Mouse (Mus musculus) heart, adult 11 months (tissue): ENCODE measurements around the gene Dnaaf1.

ENCODE experiments used
- DNase-seq: peaks from one replicate; pipeline ENCODE4 v3.0.0; 2022

Gene Dnaaf1

DNA sequence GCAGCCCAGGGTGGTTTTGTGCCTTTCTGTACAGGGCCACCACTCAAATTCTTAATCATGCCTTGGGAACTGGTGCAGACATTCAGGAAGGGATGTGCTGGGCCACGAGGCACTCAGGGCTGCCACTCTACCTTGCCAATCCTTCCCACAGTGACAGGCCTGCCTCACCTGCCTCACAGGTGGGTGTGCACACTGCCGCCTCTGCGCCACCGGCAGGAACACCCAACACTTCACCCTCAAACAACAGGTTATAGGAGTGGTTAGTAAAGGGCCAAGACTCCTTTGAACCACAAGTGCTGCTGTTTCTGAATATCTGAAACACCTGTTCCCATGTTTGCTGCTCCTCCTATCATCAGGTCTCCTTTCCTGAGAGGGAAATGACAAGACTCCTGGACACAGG is 2.6 kb upstream of the Dnaaf1 start:
- DNase-seq = no peak

DNA sequence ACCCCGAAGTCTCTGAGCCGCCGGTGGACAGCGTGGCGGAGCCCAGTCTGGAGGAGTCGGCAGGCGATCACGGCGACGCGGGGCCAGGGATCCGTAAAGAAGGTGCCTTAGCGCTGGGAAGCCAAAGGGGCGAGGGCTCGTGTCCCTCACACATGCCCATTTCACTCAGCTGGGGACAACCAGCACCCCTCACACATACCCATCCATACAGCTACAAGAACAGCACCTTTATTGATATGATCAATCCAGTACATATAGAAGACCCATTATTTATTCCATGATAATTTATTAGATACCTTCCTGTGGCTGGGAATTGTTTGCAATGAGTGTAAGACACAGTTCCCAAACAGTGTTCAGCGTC is 311 bp downstream of the Dnaaf1 start:
- no peak for DNase-seq

GRCm38 (mm10) chr8:119579096-119579495 is 4.1 kb downstream of the Dnaaf1 start:
- no peak for DNase-seq

- no peak for DNase-seq
Observed at GRCm38 (mm10) chr8:119580441-119581161, 5.6 kb downstream of the Dnaaf1 start.

DNA sequence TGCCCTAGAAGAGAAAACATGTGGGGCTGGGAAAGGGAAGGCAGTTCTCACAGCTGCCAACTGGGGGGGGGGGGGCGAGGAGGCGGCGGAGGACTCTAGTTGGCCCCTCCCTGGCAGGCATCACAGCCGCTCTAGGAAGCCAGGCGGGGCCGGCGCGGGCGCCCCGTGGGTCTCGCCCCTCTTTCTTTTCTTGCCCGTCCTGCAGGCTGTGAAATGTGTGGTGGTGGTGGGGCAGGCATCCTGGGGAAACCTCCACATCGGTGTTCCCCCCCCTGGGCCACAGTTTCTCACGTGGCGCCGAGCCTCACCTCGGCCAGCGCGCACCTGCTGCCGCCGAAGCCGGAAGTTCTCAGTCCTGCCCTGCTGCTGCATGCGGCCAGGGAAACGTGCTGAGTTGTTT is 10.9 kb downstream of the Dnaaf1 start:
- DNase-seq = peak; percentile 82

DNA sequence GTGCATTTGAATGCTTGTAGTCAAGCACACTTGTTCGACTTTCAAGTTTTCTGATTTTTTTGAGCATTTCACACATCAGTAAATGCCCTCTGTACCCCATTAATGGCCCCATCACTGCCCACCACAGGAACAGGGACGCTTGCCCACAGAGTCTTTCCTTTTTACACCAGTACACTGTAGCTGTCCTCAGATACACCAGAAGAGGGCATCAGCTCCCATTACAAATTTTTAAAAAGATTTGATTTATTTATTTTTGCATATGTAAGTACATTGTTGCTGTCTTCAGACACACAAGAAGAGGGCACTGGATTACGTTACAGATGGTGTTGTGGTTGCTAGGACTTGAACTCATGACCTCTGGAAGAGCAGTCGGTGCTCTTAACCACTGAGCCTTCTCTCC is 13.3 kb downstream of the Dnaaf1 start:
- DNase-seq = no peak

- no peak for DNase-seq
Observed at GRCm38 (mm10) chr8:119588844-119589243, 13.8 kb downstream of the Dnaaf1 start.

- no peak for DNase-seq
Observed at GRCm38 (mm10) chr8:119590348-119590747, 15.3 kb downstream of the Dnaaf1 start.

DNA sequence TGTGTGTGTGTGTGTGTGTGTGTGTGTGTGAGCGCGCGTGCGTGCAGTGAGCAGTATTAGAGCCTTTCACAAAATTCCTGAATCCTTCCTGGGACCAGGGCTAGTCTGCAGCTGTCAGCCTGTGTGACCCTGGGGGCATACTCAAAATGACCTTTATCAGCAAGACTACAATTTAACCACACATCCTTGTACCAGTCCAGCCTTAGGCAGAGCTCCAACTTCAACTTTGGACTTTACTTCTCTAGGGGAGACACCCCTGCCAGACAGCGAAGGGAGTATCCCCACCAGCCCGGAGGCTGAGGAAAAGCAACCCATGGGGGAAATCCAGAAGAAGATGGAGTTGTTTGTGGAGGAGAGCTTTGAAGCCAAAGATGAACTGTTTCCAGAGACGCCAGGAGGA is 16.4 kb downstream of the Dnaaf1 start:
- no peak for DNase-seq

- peak; percentile 83 for DNase-seq
Observed at GRCm38 (mm10) chr8:119603771-119604170, 28.7 kb downstream of the Dnaaf1 start.

DNA sequence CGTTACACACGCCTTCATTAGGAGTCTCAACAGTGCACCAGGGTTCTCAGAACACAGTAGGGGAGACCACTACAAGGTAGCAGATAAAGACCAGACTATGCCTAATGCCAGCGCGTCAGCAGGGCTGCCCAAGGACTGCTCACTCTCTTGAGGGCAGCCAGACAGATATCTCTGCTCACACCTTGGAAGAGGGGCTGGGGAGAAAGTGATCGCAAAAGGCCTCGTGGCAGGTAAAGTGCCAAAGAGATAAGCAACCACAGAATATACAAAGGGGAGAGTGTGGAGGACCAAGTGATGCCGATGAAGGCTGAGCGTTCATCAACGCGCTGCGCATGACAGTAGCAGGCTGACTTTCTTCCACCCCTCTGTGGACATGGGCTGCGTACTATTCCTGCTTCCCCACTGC is 29.4 kb downstream of the Dnaaf1 start:
- peak; percentile 90 for DNase-seq

DNA sequence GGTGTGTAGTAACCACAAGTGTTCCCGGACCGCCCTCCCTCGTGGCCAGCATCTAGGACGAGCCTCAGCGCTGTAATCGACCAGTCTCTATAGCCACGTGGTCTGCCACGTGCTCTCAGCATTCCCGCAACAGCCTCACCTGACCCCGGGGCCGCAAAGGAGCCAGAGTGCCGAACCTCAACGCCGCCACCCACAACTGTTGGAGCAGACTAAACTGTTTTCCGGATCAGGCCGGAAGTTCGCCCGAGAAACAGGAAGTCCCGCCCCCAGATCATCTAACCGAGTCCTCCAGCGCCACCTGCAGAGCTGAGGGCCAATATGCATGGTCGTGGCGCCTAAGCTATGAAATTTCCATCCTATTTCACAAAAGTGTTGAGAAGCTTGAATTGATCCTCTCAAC is 30.0 kb downstream of the Dnaaf1 start, which contains the start of gene Taf1c:
Gene Taf1c (minus strand): TSS at position 227 of the 400 bp plus-strand sequence.
- peak; percentile 99 for DNase-seq

DNA sequence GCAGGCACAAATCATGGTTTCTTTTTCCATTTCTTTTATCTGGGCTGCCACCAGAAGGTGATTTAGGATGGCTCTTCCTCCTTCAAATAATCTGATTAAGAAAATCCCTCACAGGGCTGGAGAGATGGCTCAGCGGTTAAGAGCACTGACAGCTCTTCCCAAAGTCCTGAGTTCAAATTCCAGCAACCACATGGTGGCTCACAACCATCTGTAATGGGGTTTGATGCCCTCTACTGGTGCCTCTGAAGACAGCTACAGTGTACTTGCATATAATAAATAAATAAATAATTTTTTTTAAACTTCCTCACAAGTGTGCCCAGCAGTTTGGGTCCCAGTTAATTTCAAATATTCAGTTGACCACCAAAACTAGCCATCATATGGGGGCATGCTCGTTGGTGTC is 31.2 kb downstream of the Dnaaf1 start:
- no peak for DNase-seq

GRCm38 (mm10) chr8:119612471-119612870 is 37.4 kb downstream of the Dnaaf1 start, which contains the start of gene Adad2:
Adad2 (plus strand) TSS chr8:119612747.
- DNase-seq = peak; percentile 86

DNA sequence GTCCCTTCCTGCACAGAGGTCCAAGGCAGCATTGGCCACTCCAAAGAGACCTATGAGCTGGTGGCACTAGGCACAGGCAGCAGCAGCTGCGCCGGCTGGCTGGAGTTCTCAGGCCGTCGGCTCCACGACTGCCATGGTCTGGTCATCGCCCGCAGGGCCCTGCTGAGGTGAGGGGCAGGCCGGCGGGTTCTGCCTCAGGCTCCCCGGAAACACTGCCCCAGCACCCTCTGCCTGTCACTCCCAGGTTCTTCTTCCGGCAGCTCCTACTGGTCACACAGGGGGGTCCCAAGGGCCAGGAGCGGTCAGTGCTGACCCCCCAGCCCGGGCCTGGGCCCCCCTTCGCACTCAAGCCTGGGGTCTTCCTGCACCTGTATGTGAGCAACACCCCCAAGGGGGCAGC is 40.1 kb downstream of the Dnaaf1 start:
- DNase-seq = peak; percentile 82

GRCm38 (mm10) chr8:119616358-119616757 is 41.3 kb downstream of the Dnaaf1 start:
- peak; percentile 75 for DNase-seq

- peak; percentile 90 for DNase-seq
Observed at GRCm38 (mm10) chr8:119616811-119617210, 41.8 kb downstream of the Dnaaf1 start.

GRCm38 (mm10) chr8:119617586-119617985 is 42.6 kb downstream of the Dnaaf1 start:
- DNase-seq = peak; percentile 97

GRCm38 (mm10) chr8:119618887-119619286 is 43.9 kb downstream of the Dnaaf1 start:
- no peak for DNase-seq

- no peak for DNase-seq
Observed at GRCm38 (mm10) chr8:119620116-119620840, 45.2 kb downstream of the Dnaaf1 start.

- peak; percentile 93 for DNase-seq
Observed at GRCm38 (mm10) chr8:119620848-119621465, 45.9 kb downstream of the Dnaaf1 start.

GRCm38 (mm10) chr8:119622555-119622954 is 47.5 kb downstream of the Dnaaf1 start:
- DNase-seq = no peak

DNA sequence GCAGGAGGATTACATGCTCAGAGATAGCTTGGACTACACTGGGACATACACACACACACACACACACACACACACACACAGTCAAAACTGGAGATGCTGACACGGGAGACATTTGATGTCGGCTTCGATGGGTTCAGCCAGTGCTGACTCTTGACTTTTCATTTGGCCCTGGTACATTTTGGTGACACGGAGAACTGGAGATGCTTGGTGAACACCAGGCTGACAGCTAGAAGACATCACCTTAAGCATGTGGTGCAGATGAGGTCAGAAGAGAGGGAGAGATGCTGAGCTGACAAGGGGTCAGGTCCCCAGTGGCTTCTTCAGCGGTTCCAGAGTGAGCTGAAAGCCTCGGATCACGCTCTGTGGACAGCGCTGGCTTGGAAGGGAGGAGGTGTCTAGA is 48.0 kb downstream of the Dnaaf1 start:
- peak; percentile 81 for DNase-seq

DNA sequence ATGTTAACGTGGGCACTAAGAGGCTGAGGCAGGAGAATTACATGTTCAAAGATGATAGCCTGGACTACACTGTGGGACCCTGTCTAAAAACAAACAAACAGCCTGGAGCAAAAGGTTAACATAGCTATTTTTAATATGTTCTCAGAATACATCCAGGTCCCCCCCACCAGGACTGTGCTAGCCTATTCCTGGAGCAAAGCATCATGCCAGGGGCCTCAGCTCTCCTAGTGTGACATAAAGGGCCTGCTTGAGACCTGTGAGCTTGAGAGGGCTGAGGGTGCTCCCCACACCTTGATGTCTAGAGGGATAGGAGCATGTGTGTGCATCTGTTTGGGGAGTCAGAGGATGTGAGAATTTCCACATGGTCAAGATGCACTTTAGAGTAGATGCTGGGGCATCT is 48.7 kb downstream of the Dnaaf1 start:
- no peak for DNase-seq
